Mouse (Mus musculus): ENCODE results near the gene H2-K1.

DNA sequence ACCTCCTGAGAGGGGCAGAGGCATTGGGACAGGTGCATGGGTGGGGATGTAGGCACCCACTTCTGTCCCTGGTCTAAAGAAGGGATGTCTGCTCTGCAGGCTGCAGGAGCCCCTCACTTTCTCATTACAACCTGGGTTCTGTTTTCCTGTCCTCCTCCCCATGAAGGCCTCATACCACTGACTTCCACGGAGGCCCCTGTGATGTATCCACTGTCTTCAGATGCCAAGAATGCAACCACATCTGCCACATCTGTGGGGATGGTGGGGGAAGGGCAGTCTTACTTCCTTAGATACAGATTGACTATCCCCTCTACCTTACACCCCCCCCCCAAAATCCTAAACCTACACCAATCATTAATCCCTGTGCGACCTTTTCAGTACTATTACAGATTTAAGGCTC lies 26.1 kb upstream of the H2-K1 start:
- no peak for TF ChIP-seq CTCF (IDR thresholded peaks at IDR 0.05; ENCODE audit: low read depth, low read length)
- TF ChIP-seq POLR2A (IDR thresholded peaks at IDR 0.05; ENCODE audit: insufficient read depth, low read length), result no peak
- TF ChIP-seq EP300 (IDR thresholded peaks at IDR 0.05; ENCODE audit: insufficient read depth, low read depth, low read length), result no peak
